In the genomic region with DNA sequence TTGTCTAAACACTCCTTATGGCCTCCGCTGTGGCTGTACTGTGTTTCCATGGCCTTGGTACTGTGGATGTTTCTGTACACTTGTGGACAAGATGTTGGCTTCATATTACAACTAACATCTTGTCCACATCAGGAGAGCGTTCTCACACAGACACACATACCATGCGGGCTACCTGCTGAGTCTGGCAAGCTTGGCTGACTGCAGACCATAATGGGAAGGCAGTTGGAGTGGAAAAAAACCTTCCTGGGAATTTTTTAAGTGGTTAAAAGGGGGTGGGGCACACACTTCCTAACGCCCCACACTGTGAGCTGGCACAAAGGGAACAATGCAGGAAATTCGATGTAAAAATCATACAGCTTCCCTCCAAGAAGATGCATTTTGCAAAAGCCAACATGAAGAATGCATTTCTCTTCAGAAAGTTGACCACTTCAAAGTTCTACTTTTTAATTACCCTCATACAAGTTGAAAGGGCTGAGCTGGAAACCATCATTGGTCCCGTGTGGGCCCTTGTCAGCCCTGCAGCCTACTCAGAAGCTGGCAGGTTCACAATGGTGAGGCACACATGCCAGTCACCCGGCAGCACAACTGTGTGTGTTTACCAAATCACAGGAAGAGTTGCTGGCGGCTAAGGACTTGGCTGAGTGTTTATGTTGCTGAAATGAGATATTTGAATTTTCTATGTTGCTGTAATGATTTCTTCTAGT, we compare ENCODE assay signal across 14 mouse cellular contexts.
DNase-seq lines count a peak whose midpoint lies in the region; ATAC-seq and TF ChIP-seq lines count a peak whose summit lies in the region.
"Had no signal": no experiment of that assay in that cellular context is flagged by ENCODE, and none has a peak within 500 bp of the region (broad histone marks: within the 10 kb centered on the region; RNA-seq: fewer than 3 reads in every experiment).

No protein-coding gene starts in this region.

- no peak overlapping the region for H3K4me3 ChIP-seq in thymus, adult 2 months (ENCODE audit: control insufficient read depth, insufficient read depth, low read length)
- H3K4me3 ChIP-seq in forebrain, embryonic 14.5 days (ENCODE audit: low read depth, low read length): no peak overlapping the region
- H3K4me3 ChIP-seq in limb, embryonic 12.5 days (replicated peaks): no peak overlapping the region
- H3K4me3 ChIP-seq: erythroblast, embryonic 14.5 days; myocyte had no signal

- no peaks in the 10 kb centered on the region for H3K27me3 ChIP-seq in thymus, adult 2 months (ENCODE audit: control insufficient read depth, insufficient read depth, low read length)
- H3K27me3 ChIP-seq in forebrain, embryonic 14.5 days (replicated peaks; ENCODE audit: control insufficient read depth, insufficient read depth, low read length): peaks cover 29% of the 10 kb centered on the region
- H3K27me3 ChIP-seq in limb, embryonic 12.5 days: no peaks in the 10 kb centered on the region

- no peak overlapping the region for H3K4me2 ChIP-seq in forebrain, embryonic 14.5 days (ENCODE audit: low read length)
- H3K4me2 ChIP-seq in limb, embryonic 12.5 days: peak overlapping the region; percentile 13

- no peak for TF ChIP-seq POLR2A in thymus, adult 2 months (IDR thresholded peaks at IDR 0.05; ENCODE audit: control insufficient read depth, extremely low read depth, insufficient read depth, low read length, poor library complexity)

- H3K9ac ChIP-seq in forebrain, embryonic 14.5 days (ENCODE audit: low read length): no peak overlapping the region
- no peak overlapping the region for H3K9ac ChIP-seq in limb, embryonic 12.5 days (replicated peaks)
- H3K9ac ChIP-seq: liver, postnatal 0 days had no signal

- H3K9me3 ChIP-seq in forebrain, embryonic 14.5 days (replicated peaks; ENCODE audit: control insufficient read depth, low read length): no peaks in the 10 kb centered on the region
- H3K9me3 ChIP-seq in limb, embryonic 12.5 days: no peaks in the 10 kb centered on the region

- 49% methylated on average over 8 of the region's 8 CpGs for WGBS in thymus, adult 2 months
- 9% methylated on average over 8 of the region's 8 CpGs for WGBS in forebrain, embryonic 14.5 days
- WGBS in limb, embryonic 12.5 days: 20% methylated on average over 8 of the region's 8 CpGs

- peaks cover 54% of the 10 kb centered on the region for H3K4me1 ChIP-seq in thymus, adult 2 months (replicated peaks; ENCODE audit: control insufficient read depth, insufficient read depth, low read length)
- H3K4me1 ChIP-seq in forebrain, embryonic 14.5 days (ENCODE audit: control insufficient read depth, insufficient read depth, low read length): peaks cover 24% of the 10 kb centered on the region
- H3K4me1 ChIP-seq in limb, embryonic 12.5 days (replicated peaks): peaks cover 88% of the 10 kb centered on the region

- no peak for DNase-seq in thymus, adult 2 months
- no peak for DNase-seq in thymus, postnatal 25 days
- peak; percentile 63 for DNase-seq in forebrain, embryonic 14.5 days (ENCODE audit: low spot score)
- DNase-seq in layer of hippocampus, adult 18-20 months (ENCODE audit: low spot score in 2 of 2): no peak
- DNase-seq in thymus, postnatal 0 days (ENCODE audit: low spot score): no peak
- DNase-seq in heart, postnatal 4 days: no peak
- no peak for DNase-seq in left cerebral cortex, adult 18-20 months (ENCODE audit: low spot score in 2 of 2)
- DNase-seq: layer of hippocampus, adult 9-11 months; liver, postnatal 0 days; right cerebral cortex, postnatal 4 days had no signal

- H3K36me3 ChIP-seq in thymus, adult 2 months (ENCODE audit: control insufficient read depth, insufficient read depth, low read length): no peaks in the 10 kb centered on the region
- no peaks in the 10 kb centered on the region for H3K36me3 ChIP-seq in forebrain, embryonic 14.5 days (ENCODE audit: control insufficient read depth, insufficient read depth, low read length)
- no peaks in the 10 kb centered on the region for H3K36me3 ChIP-seq in limb, embryonic 12.5 days

- TF ChIP-seq CTCF in thymus, adult 2 months (IDR thresholded peaks at IDR 0.05; ENCODE audit: borderline replicate concordance, control insufficient read depth, extremely low read depth, insufficient read depth, low read length, poor library complexity): no peak

- H3K27ac ChIP-seq in thymus, adult 2 months (ENCODE audit: control insufficient read depth, insufficient read depth, low read length): peak overlapping the region; percentile 44; the same call in 1 of the 2 replicates
- H3K27ac ChIP-seq in forebrain, embryonic 14.5 days (ENCODE audit: low read depth, low read length): peak overlapping the region; percentile 49; the same call in 1 of the 2 replicates
- H3K27ac ChIP-seq in limb, embryonic 12.5 days: peak overlapping the region; percentile 93

- ATAC-seq in forebrain, embryonic 14.5 days: peak; percentile 60; the same call in 1 of the 2 replicates
- peak; percentile 84 for ATAC-seq in limb, embryonic 12.5 days (ENCODE audit: insufficient number of reproducible peaks, insufficient read depth, low FRiP score, low TSS enrichment, low read depth)
- ATAC-seq: inflammation-experienced regulatory T-cells, adult 6 months; liver, postnatal 0 days had no signal
